Mouse (Mus musculus): ENCODE results near the gene Cygb. TPM values are rescaled to one million over a fixed set of nuclear protein-coding genes. Genes with fewer than 3 reads are reported as not detected.

Cygb gene
- polyA plus RNA-seq, 1 experiment, result not detected

DNA sequence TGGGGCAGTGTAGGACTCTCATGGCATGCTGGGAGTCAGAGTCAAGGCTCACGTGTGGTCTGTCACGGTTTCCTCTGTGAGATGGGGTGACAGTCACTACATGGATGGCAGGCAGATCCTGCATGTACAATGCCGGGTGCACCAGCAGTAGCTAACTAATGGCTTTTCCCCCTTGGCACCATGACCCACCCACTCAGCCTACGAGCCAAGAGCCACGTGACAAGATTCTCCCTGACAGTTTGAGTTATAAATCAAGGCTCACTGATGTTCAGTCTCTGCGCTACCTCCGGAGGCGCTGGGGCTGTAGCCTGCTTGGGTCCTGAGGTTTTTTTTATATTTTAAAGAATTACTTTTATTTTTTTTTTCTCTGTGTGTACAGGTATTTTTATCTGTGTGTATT is 34.6 kb downstream of the Cygb start:
- TF ChIP-seq GATA1 (IDR thresholded peaks at IDR 0.05; ENCODE audit: low read length), result no peak

DNA sequence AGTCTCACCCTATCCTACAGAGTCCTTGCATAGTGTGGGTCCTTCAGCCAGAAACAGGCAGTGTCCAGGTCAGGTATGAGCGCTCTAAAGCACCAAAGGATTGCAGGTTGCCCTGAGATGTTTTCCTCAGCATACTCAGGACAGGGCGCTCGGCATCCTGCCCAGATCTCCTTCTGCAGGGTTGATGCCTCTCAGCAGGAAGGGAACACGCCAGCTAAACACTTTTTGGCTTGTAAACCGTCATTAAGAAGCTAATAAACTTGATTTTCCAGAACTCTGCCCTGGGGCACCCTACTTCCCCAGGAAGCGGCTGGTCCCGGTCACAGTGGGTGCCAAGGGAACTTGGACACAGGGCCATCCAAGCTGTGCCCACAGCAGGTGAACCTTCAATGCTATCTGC is 35.0 kb downstream of the Cygb start:
- no peak for TF ChIP-seq GATA1 (IDR thresholded peaks at IDR 0.05; ENCODE audit: low read length)

- no peak for TF ChIP-seq GATA1 (IDR thresholded peaks at IDR 0.05; ENCODE audit: low read length)
These were observed 35.4 kb downstream of the Cygb start for GRCm38 (mm10) chr11:116618666-116619065.

DNA sequence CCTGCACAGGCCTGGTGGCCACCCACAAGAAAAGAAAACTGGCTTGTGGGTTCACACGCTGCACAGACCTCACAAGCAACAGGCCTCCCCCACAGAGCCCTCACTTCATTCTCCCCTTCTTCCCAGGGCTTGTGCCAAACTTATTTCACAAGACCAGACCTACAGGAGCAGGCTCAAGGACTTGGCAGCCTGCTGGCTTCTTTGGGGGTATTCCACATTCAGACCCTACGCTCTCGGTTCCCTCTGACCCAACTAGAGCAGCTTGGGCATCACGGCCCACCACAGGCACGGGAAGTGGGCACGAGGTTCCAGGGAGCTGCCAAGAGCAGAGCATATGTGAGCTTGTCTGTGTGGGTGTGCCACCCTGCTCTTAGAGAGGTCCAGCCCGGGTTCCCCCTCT is 36.5 kb downstream of the Cygb start:
- TF ChIP-seq GATA1 (IDR thresholded peaks at IDR 0.05; ENCODE audit: low read length), result no peak

GRCm38 (mm10) chr11:116616438-116617118 is 37.5 kb downstream of the Cygb start:
- no peak for TF ChIP-seq GATA1 (IDR thresholded peaks at IDR 0.05; ENCODE audit: low read length)

DNA sequence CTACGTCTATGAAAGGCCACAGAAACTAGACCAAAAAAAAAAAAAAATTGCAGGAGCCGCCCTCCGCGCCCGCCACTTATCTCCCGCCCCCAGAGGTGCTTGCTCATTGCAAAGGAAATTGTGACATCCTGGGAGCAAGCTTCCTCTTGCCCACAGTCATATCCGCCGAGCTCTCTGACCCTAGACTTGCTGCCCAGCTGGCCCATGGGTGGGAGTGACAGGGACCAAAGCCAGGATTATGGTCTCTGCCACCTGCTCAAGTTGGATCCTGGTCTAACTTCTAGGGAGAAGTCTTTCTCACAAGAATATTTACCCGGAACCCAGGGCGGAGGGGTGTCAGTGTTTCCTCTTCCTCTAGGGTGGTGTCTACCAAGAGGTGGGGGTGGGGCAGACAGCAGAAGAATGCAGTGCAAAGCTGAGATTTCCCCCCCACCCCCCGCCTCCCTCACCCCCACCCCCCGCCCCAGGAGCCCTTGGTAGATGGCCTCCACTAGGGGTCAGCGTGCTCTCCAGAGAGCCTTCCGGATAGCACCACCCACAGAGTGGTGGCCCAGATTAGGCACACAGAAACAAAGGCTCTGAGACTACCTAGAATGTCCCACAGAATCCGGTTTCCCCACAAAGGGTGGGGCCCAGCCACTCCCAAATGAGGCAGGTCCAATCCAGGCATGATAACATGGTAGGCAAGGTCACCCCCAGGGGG is 38.2 kb downstream of the Cygb start:
- TF ChIP-seq GATA1 (IDR thresholded peaks at IDR 0.05; ENCODE audit: low read length), result no peak

- no peak for TF ChIP-seq GATA1 (IDR thresholded peaks at IDR 0.05; ENCODE audit: low read length)
These were observed 40.9 kb downstream of the Cygb start for GRCm38 (mm10) chr11:116613234-116613633.

DNA sequence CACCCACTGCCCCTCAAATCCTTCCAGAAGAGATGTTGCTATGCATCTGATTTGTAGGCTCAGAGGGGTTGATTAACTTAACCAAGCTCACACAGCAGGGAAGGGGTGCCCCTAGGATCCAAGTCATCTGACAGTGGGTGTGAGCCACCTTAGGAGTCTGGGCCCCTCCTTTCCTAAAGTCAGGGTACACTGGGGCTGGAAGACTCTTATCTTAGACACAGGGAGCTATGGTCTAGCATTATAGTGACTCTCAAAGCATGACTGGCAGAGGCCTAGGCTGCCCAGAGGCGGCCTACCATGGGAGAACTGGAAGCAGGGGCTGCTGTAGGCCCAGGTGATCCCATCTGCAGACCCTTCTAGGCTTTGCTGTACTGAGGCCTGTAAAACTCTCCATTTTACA is 41.6 kb downstream of the Cygb start:
- TF ChIP-seq GATA1 (IDR thresholded peaks at IDR 0.05; ENCODE audit: low read length), result no peak

GRCm38 (mm10) chr11:116611883-116612282 is 42.2 kb downstream of the Cygb start:
- TF ChIP-seq GATA1 (IDR thresholded peaks at IDR 0.05; ENCODE audit: low read length), result no peak

GRCm38 (mm10) chr11:116609965-116610630 is 44.0 kb downstream of the Cygb start:
- no peak for TF ChIP-seq GATA1 (IDR thresholded peaks at IDR 0.05; ENCODE audit: low read length)

DNA sequence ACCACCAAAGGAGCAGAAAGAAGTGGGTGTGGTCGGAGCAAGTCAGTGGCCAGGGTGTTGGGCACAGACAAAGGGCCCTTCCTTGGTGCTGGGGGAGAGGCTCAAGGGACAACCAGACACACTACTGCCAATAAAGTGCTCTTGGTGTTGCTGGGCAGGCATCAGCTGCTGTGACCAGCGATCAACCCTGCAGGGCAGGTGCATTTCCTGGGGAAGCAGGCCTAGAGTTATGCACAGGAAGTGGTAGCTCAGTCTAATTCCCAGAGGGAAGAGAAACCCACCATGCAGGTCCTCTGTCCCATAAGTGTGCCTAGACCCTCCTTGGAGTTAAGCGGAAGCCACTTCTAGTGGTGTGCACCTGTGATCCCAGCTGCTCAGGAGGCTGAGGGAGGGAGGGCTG is 46.4 kb downstream of the Cygb start:
- TF ChIP-seq GATA1 (IDR thresholded peaks at IDR 0.05; ENCODE audit: low read length), result no peak

GRCm38 (mm10) chr11:116604097-116604496 is 50.0 kb downstream of the Cygb start:
- TF ChIP-seq GATA1 (IDR thresholded peaks at IDR 0.05; ENCODE audit: low read length), result no peak

DNA sequence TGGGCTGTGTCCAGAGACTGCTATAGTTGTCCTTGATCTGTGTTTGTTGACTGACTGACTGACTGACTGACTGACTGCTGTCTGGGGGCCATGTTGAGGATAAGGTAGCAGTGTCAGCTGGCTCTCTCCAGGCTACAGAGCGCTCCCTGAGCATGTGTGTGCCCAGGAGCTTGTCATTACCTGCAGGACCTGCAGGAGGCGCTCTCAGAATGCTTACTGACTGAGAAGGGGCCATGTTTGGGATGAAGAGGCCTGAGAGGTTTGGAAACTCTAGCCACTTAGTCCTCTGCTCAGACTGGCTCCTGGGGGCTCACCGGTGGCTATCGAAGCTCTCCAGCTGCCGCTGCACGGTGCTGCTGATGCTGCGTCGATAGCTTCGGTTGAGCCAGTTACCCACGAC is 50.8 kb downstream of the Cygb start:
- TF ChIP-seq GATA1 (IDR thresholded peaks at IDR 0.05; ENCODE audit: low read length), result no peak

DNA sequence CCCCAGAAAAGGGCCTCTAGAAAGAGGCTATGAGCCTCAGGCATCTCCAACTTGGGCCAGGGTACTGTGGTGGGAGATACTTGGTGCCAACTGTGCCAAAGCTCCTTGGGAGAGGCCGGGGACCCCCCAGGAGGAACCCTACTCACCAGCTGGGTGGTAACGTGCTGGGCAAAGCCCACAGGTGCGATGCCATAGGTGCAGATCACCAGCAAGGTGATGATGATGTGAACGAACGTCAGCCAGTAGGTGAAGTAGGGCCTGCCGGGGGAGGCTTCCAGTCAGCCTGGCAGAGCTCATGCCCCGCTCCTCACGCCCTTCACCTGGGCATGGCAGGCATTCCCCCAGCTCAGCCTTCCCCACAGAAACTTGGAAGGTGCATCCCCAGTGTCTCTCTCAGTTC is 52.1 kb downstream of the Cygb start:
- no peak for TF ChIP-seq GATA1 (IDR thresholded peaks at IDR 0.05; ENCODE audit: low read length)

- no peak for TF ChIP-seq GATA1 (IDR thresholded peaks at IDR 0.05; ENCODE audit: low read length)
These were observed 52.9 kb downstream of the Cygb start for GRCm38 (mm10) chr11:116601166-116601565.

DNA sequence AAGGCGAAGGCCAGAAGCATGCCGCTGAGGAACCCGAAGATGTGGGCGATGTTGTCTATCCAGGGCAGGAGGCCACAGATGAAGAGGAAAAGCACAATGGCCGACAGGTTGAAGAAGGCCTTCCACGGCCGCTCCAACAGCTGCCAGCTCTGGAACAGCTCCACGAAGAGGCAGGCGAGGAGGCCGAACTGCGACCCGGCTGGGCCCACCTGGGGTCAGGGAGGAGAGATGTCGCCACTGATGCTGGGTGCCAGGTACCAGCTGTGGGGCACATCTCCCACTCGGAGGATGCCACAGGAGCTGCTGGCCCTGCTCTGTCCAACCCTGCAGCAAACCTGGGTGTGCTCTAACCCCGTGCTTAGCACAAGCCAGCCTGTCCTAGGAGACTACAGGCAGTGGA is 54.9 kb downstream of the Cygb start:
- TF ChIP-seq GATA1 (IDR thresholded peaks at IDR 0.05; ENCODE audit: low read length), result no peak

- no peak for TF ChIP-seq GATA1 (IDR thresholded peaks at IDR 0.05; ENCODE audit: low read length)
These were observed 55.9 kb downstream of the Cygb start for GRCm38 (mm10) chr11:116598193-116598592.

All from G1E-ER4 (cell line).